Mouse (Mus musculus): ENCODE data around the gene Areg.

- TF ChIP-seq CTCF (IDR thresholded peaks at IDR 0.05; ENCODE audit: low read depth) = no peak
- TF ChIP-seq EP300 (optimal IDR thresholded peaks at IDR 0.05) = no peak
These were observed 4.4 kb upstream of the Areg start for GRCm38 (mm10) chr5:91134961-91135360.

Measured in stomach, postnatal 0 days (tissue).